Mouse (Mus musculus) stomach, embryonic 16.5 days (tissue): ENCODE data around the gene Rnf40. TPM values are rescaled to one million over a fixed set of nuclear protein-coding genes. Genes with fewer than 3 reads are reported as not detected.
"Not testable (repeated sequence)": the region's sequence is repeated elsewhere in the genome, so short reads cannot be mapped to it uniquely, and the experiment has no call there.

Experiments
- ATAC-seq: fragments of 200-750 bp; cut with Nextera tagmentation; 2 replicates; pipeline ENCODE4 v1.8.0; 2017; ENCODE audit warnings: moderate number of reproducible peaks, moderate TSS enrichment; ENCODE audit not compliant: insufficient read depth, low FRiP score
- H3K27ac ChIP-seq: fragments of 300-500 bp; sonication (generic); 2 replicates; pipeline ENCODE4 v1.5.1; 2014; ENCODE audit warnings: low read length
- H3K27me3 ChIP-seq: fragments of 300-500 bp; sonication (generic); 2 replicates; pipeline ENCODE4 v1.6.1; 2014; ENCODE audit warnings: low read length, control low read depth, mixed read lengths; ENCODE audit not compliant: control insufficient read depth, insufficient read depth
- H3K36me3 ChIP-seq: fragments of 300-500 bp; sonication (generic); 2 replicates; pipeline ENCODE4 v1.6.1; 2014; ENCODE audit warnings: low read length; ENCODE audit not compliant: control insufficient read depth, insufficient read depth
- H3K4me1 ChIP-seq: fragments of 300-500 bp; sonication (generic); 2 replicates; pipeline ENCODE4 v1.6.1; 2014; ENCODE audit warnings: low read length, control low read depth, mixed read lengths; ENCODE audit not compliant: control insufficient read depth, insufficient read depth
- H3K4me2 ChIP-seq: fragments of 300-500 bp; sonication (generic); 2 replicates; pipeline ENCODE4 v1.6.1; 2014; ENCODE audit warnings: low read depth, low read length, mixed read lengths
- H3K4me3 ChIP-seq: fragments of 300-500 bp; sonication (generic); replicated peaks from 2 replicates; pipeline ENCODE4 v1.5.1; 2014; ENCODE audit warnings: mild to moderate bottlenecking, low read length
- H3K9ac ChIP-seq: fragments of 300-500 bp; sonication (generic); 2 replicates; pipeline ENCODE4 v1.6.1; 2014; ENCODE audit warnings: low read length
- H3K9me3 ChIP-seq: fragments of 300-500 bp; sonication (generic); replicated peaks from 2 replicates; pipeline ENCODE4 v1.6.1; 2016; ENCODE audit warnings: low read length, control low read depth; ENCODE audit not compliant: control insufficient read depth
- WGBS: fragments of 180-500 bp; shearing (Covaris S2); extraction: QIAGEN DNeasy Blood & Tissue Kit; methylation state at CpG from one replicate; pipeline ENCODE4 v1.1.7; 2014; 5-methylcytosine and 5-hydroxymethylcytosine counted together
- polyA plus RNA-seq: library from polyadenylated mRNA; unstranded; fragments of >200 nt; fragmentation: Nextera tagmentation; extraction: Ambion mirVana; gene quantifications from 2 replicates; pipeline ENCODE4 v1.2.1, GENCODE M21; 2015

Gene Rnf40
- polyA plus RNA-seq, 1 experiment from 2014 or later = 41.6 TPM

GRCm38 (mm10) chr7:127626471-127626870, 37.9 kb downstream of the Rnf40 start:
- H3K27ac ChIP-seq = no peak overlapping the region
- no peaks in the 10 kb centered on the region for H3K9me3 ChIP-seq
- no peaks in the 10 kb centered on the region for H3K27me3 ChIP-seq
- ATAC-seq = no peak
- no peak overlapping the region for H3K4me2 ChIP-seq
- H3K4me1 ChIP-seq = no peaks in the 10 kb centered on the region
- no peak overlapping the region for H3K9ac ChIP-seq
- WGBS = 91% methylated on average over 4 of the region's 4 CpGs
- H3K4me3 ChIP-seq = no peak overlapping the region
- no peaks in the 10 kb centered on the region for H3K36me3 ChIP-seq

GRCm38 (mm10) chr7:127628646-127629045, 40.1 kb downstream of the Rnf40 start:
- Histone ChIP-seq H3K9ac (no peak overlapping the region), H3K36me3 (no peaks in the 10 kb centered on the region), H3K9me3 (no peaks in the 10 kb centered on the region), H3K27me3 (no peaks in the 10 kb centered on the region), H3K4me2 (no peak overlapping the region), H3K4me3 (no peak overlapping the region), H3K27ac (no peak overlapping the region), H3K4me1 (no peaks in the 10 kb centered on the region)
- WGBS = 75% methylated on average over 5 of the region's 5 CpGs
- ATAC-seq = no peak

DNA sequence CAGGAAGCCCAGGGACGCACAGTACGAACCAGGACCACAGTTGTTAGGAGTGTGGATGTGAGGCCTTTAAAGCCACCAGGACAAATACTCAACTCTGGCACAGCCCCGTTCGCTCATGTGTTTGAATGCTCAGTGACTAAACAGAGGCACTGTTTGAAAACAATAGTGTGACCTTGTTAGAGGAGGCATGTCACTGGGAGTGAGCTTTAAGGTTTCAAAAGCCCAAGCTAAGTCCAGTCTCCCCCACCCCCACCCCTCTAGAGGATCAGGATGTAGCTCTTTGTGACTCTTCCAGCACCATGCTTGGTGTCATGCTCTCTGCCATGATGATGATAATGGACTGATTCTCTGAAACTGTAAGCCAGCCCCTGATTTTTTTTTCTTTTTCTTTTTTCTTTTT, 42.8 kb downstream of the Rnf40 start:
- Histone ChIP-seq H3K36me3 (no peaks in the 10 kb centered on the region), H3K9ac (no peak overlapping the region), H3K4me2 (no peak overlapping the region), H3K27me3 (no peaks in the 10 kb centered on the region), H3K27ac (no peak overlapping the region), H3K9me3 (no peaks in the 10 kb centered on the region), H3K4me1 (no peaks in the 10 kb centered on the region), H3K4me3 (no peak overlapping the region)
- no peak for ATAC-seq
- 73% methylated on average over 4 of the region's 4 CpGs for WGBS

DNA sequence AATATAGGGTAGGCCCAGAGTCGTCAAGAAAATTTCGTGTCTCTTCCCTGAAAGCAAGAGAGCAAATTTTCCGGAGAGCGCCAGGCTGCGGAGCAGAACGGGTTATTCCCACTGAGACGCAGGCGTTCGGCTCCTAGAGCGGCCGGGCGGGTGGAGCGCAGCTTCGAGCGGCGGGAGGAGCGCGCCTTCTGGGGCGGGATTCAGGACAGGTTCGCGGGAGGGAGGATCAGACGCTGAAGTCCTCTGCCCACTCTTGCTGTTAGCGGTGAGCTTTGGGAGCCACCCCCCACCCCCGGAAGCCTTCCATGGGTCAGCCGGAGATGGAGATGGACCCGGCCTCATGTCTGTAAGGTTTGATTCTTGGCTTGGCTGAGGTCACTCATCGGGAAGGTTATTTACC, 48.4 kb downstream of the Rnf40 start:
- peak; percentile 87 for ATAC-seq
- under 1% methylated on average over 27 of the region's 27 CpGs for WGBS
- Histone ChIP-seq H3K4me2 (peak overlapping the region; percentile 78), H3K36me3 (no peaks in the 10 kb centered on the region), H3K27ac (no peak overlapping the region), H3K9ac (peak overlapping the region; percentile 78), H3K4me1 (peaks cover 5% of the 10 kb centered on the region; the same call in 1 of the 2 replicates), H3K27me3 (no peaks in the 10 kb centered on the region), H3K4me3 (peak overlapping the region; percentile 61), H3K9me3 (no peaks in the 10 kb centered on the region)

DNA sequence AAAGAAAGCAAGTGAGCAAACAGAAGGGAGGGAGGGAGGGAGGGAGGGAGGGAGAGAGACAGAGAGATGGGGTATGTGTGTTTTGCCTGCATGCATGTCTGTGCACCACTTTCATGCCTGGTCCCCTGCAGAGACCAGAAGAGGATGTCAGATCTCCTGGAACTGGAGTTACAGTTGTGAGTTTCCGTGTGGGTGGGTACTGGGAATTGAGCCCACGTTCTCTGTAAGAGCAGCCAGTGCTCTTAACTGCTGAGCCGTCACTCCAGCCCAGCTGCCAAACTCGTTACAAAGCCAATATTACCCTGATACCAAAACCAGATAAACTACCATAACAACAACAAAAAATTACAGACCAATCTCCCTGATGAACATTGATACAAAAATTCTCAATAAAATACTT, 52.7 kb downstream of the Rnf40 start:
- 43% methylated on average over 4 of the region's 4 CpGs for whole genome bisulfite sequencing
- Histone ChIP-seq H3K9me3 (no peaks in the 10 kb centered on the region), H3K4me3 (no peak overlapping the region), H3K27ac (no peak overlapping the region), H3K4me1 (peaks cover 5% of the 10 kb centered on the region; the same call in 1 of the 2 replicates), H3K9ac (no peak overlapping the region; the same call in 1 of the 2 replicates), H3K4me2 (no peak overlapping the region), H3K36me3 (no peaks in the 10 kb centered on the region), H3K27me3 (no peaks in the 10 kb centered on the region)
- no peak for ATAC-seq

- 60% methylated on average over 4 of the region's 4 CpGs for WGBS
- peaks cover 4% of the 10 kb centered on the region; the same call in 1 of the 2 replicates for H3K4me1 ChIP-seq
- no peaks in the 10 kb centered on the region for H3K27me3 ChIP-seq
- H3K4me2 ChIP-seq = no peak overlapping the region
- no peak overlapping the region for H3K9ac ChIP-seq
- no peak for ATAC-seq
- H3K4me3 ChIP-seq = no peak overlapping the region
- H3K36me3 ChIP-seq = no peaks in the 10 kb centered on the region
- no peaks in the 10 kb centered on the region for H3K9me3 ChIP-seq
- no peak overlapping the region for H3K27ac ChIP-seq
Measured at GRCm38 (mm10) chr7:127642254-127642653, 53.7 kb downstream of the Rnf40 start.

DNA sequence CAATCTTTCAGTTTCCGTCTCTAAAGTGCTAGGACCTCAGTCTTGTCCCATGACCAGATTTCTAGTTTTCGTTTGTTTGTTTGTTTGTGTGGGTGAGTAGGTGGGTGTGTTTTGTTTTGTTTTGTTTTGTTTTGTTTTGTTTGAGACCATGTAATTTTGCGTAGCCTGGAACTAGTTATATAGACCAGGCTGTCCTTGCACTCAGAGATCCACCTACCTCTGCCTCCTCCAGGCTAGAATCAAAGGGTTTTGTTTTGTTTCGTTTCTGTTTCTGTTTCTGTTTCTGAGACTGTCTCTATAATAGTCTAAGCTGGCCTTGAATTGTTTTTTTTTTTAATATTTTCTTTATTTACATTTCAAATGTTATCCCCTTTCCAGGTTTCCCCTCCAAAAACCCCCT, 57.8 kb downstream of the Rnf40 start:
- H3K36me3 ChIP-seq = no peaks in the 10 kb centered on the region
- H3K9me3 ChIP-seq = no peaks in the 10 kb centered on the region
- no peak overlapping the region for H3K4me2 ChIP-seq
- no peaks in the 10 kb centered on the region for H3K4me1 ChIP-seq
- no peak overlapping the region for H3K4me3 ChIP-seq
- no peak overlapping the region for H3K9ac ChIP-seq
- H3K27me3 ChIP-seq = no peaks in the 10 kb centered on the region
- no peak for ATAC-seq
- H3K27ac ChIP-seq = no peak overlapping the region
- WGBS = 87% methylated on average over 4 of the region's 4 CpGs

DNA sequence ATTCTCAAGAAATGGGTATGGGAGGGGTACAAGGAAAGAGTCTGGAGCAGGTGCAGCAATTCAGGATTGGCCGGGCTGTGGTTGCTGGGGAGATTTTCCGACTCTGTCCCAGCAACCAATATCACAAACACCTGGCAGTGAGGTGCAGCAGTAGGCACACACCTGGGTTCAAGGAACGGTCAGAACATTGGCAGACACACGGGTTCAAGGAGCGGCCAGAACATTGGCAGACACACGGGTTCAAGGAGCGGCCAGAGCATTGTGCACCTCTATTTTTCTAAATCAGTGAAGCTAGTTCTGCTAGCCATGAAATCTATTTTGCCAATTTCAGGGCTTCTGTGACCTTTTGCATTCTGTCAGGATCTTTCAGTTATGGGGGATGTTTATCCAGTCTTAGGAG, 59.0 kb downstream of the Rnf40 start:
- H3K9me3 ChIP-seq, H3K27me3 ChIP-seq, H3K4me2 ChIP-seq, ATAC-seq, H3K4me3 ChIP-seq, H3K4me1 ChIP-seq, H3K36me3 ChIP-seq, H3K27ac ChIP-seq, H3K9ac ChIP-seq: not testable (repeated sequence)
- WGBS = 88% methylated on average over 7 of the region's 7 CpGs

- no peaks in the 10 kb centered on the region for H3K27me3 ChIP-seq
- no peak overlapping the region for H3K9ac ChIP-seq
- no peaks in the 10 kb centered on the region for H3K36me3 ChIP-seq
- no peaks in the 10 kb centered on the region for H3K4me1 ChIP-seq
- H3K9me3 ChIP-seq = no peaks in the 10 kb centered on the region
- H3K27ac ChIP-seq = no peak overlapping the region
- WGBS = 46% methylated on average over 4 of the region's 4 CpGs
- no peak overlapping the region for H3K4me2 ChIP-seq
- no peak for ATAC-seq
- H3K4me3 ChIP-seq = no peak overlapping the region
Measured at GRCm38 (mm10) chr7:127648516-127649201, 60.1 kb downstream of the Rnf40 start.
